Mouse (Mus musculus) effector memory CD4-positive, alpha-beta T cell, adult 7 months (primary cell): ENCODE results near the gene Tinf2. TPM values are rescaled to one million over a fixed set of nuclear protein-coding genes. Genes with fewer than 3 reads are reported as not detected.

Experiments
- polyA plus RNA-seq: library from polyadenylated mRNA; unstranded; fragments of 100-300 nt; shearing (Covaris generic); gene quantifications from one replicate; pipeline ENCODE4 v1.2.1, GENCODE M21; 2017

The Tinf2 gene
- polyA plus RNA-seq, result 189 TPM

GRCm38 (mm10) chr14:55681160-55682117 lies at the start of gene Tinf2:
Tinf2 (minus strand) TSS chr14:55681820.

DNA sequence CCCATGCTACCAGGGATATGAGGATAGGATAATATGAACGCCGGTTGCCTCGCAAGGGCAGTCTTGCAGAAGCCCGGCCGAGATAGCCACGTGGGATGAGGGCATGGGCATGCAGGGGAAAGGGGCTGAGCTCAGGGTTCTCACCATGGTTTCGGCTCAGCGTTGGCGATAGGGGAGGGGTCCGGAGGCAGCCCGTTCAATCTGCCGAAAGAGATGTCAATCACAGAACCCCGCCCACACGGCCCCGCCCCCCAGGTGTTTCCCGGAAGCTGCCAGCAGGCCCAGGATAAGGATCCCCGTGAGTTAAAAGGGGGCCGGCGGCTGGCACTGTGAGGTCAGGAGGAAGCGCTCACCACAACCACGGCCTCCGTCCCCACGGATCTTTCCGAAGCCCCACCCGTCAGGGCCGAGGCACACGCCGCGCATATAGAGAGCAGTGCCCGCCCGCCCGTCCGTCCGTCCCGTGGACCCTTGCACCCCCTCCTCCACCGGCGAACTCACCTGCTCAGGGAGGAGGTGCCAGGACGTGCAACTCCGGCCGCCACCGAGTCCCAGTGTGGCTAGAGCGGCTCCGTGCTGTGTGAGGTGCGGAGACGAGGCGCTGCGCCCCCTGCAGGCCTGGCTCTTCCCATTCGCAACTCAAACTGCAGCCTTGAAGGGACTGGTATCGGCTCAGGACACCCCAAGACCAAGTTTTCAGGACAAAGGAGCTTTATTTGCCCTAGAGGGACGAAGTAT lies 40.2 kb upstream of the Tinf2 start, which contains the start of gene Rabggta:
Gene Rabggta, minus strand, starts transcription at position 564 of the 738 bp plus-strand sequence.

GRCm38 (mm10) chr14:55713729-55714122 lies 32.1 kb upstream of the Tinf2 start, which contains the start of gene Tgm1:
Tgm1 (minus strand) TSS chr14:55713926.

DNA sequence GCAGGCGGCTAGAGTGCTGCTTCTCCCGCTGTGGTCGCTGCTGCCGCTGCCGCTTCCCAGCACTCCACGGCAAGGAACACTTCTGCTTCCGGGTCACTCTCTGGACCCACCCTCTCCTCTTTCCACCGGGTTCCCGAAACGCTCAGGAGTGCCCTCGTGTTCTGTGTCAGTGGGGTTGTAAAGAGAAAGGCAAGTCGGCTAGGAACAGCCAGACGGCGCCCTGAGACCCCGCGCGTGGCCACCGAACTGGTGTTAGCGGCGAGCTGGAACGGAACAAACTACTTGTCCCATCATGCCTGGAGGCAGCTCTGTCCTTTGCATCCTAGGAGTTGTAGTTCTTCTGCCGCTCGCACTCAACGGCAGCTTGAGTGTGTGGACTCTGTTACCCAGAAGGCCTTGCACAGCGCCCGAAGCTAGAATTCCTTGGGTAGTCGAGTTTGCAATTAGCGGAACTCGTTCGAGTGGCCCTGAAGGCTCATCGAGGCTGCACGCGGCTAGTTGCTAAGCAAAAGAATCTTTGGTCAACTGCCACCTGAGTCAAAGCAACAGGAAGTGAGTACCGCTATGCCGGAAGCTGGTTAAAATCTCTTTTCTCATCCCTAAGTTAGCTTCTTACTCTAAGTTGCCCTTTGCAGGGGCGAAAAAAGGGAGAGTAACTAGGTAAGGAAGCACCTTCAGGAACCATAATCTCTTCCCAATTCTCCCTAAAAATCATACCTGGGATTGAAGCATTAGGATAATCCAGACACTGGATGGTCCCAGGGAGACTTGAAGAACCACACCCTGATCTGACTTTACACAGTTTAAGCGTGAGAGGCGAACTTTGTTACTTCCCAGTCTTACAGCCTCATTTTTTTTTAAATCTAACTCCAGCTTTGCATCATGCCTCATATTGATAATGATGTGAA lies 9.5 kb downstream of the Tinf2 start, which contains the start of the genes Gmpr2 and Nedd8:
Gene Gmpr2, plus strand, starts transcription at position 109 of the 908 bp plus-strand sequence.
Gene Nedd8, minus strand, starts transcription at position 292 of the 908 bp plus-strand sequence.

DNA sequence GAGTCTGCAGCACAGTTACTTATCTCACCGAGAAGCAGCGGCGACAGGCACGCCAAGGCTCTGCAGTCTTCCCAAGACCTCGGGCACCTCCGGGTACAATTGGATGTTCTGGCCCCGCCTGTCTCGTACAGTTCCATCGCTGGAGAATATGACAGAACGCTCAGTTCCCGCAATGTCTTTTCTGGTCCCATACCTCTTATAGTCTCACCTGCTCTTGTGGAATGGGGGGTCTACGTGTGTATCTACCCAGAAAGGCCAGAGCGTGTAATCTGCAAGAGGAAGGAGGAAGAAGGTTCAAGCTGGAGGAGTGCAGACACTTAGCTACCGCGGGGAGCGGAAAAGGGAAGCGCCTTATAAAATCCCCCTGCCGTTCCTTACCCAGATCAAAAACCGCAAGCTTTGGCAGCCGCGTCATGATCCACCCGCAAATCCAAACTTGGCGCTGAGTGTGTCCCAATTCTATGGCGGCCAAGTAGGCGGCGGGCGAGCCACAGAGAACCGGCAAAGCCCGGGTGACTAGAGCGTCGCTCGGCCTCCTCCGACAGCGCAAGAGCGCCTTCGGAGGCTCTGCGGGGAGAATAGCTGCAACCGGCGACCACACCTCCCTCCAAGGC lies 21.6 kb downstream of the Tinf2 start, which contains the start of gene Mdp1:
Gene Mdp1, minus strand, starts transcription at position 549 of the 614 bp plus-strand sequence.

DNA sequence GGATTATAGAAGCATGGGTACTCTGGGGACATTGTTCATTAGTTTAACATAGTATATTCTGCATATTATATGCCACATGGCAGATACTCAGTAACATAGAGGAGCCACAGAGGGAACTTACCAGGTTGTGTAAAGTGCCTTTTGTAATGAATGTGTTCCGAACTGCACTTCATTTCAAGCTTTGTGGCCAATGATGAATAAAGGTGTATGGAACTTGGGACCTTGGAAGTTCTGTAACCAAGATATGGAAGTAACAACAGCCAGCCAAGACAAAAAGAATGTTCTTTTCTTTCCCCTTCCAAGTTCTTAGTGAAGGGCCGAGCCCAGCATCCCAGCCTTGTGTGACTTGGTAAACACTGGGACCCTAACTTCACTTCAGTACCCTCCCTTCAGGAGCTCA lies 31.7 kb downstream of the Tinf2 start, which contains the start of gene Tssk4:
Gene Tssk4, plus strand, starts transcription at position 301 of the 400 bp plus-strand sequence.

GRCm38 (mm10) chr14:55643060-55643907 lies 38.3 kb downstream of the Tinf2 start, which contains the start of gene Tm9sf1:
Tm9sf1 (minus strand) TSS chr14:55643806.

GRCm38 (mm10) chr14:55637795-55638194 lies 43.8 kb downstream of the Tinf2 start, which contains the start of gene Gm49378:
Gm49378 (minus strand) TSS chr14:55637895.

GRCm38 (mm10) chr14:55635523-55636007 lies 46.1 kb downstream of the Tinf2 start, which contains the start of gene Ipo4:
Ipo4 (minus strand) TSS chr14:55635957.

Other genes starting within 250 kb of the Tinf2 start
- gene Dhrs4, start 203.1 kb downstream of the Tinf2 start, polyA plus RNA-seq, result 28.5 TPM
- gene Carmil3, start 191.2 kb downstream of the Tinf2 start, polyA plus RNA-seq, result not detected
- gene Cpne6, start 171.4 kb downstream of the Tinf2 start, polyA plus RNA-seq, result 0.40 TPM
- gene Nrl, start 156.8 kb downstream of the Tinf2 start, polyA plus RNA-seq, result 0.23 TPM
- 7.2 TPM for gene Pck2, start 141.6 kb downstream of the Tinf2 start, polyA plus RNA-seq
- 110 TPM for gene Dcaf11, start 121.8 kb downstream of the Tinf2 start, polyA plus RNA-seq
- gene A730061H03Rik, start 121.4 kb downstream of the Tinf2 start, polyA plus RNA-seq, result 4.5 TPM
- gene Fitm1, start 106.2 kb downstream of the Tinf2 start, polyA plus RNA-seq, result not detected
- 748 TPM for gene Psme1, start 103.7 kb downstream of the Tinf2 start, polyA plus RNA-seq
- 15.3 TPM for gene Emc9, start 96.5 kb downstream of the Tinf2 start, polyA plus RNA-seq
- gene Psme2, start 90.7 kb downstream of the Tinf2 start, polyA plus RNA-seq, result 573 TPM
- 49.5 TPM for gene Rnf31, start 90.1 kb downstream of the Tinf2 start, polyA plus RNA-seq
- gene Irf9, start 78.2 kb downstream of the Tinf2 start, polyA plus RNA-seq, result 49.4 TPM
- 0.50 TPM for gene Rec8, start 63.8 kb downstream of the Tinf2 start, polyA plus RNA-seq
- 49.8 TPM for gene Ipo4, start 45.9 kb downstream of the Tinf2 start, polyA plus RNA-seq
- gene Gm49378, start 43.9 kb downstream of the Tinf2 start, polyA plus RNA-seq, result 2.1 TPM
- gene Tm9sf1, start 38.0 kb downstream of the Tinf2 start, polyA plus RNA-seq, result 74.7 TPM
- gene Tssk4, start 31.6 kb downstream of the Tinf2 start, polyA plus RNA-seq, result 0.51 TPM
- gene Mdp1, start 21.3 kb downstream of the Tinf2 start, polyA plus RNA-seq, result 44.7 TPM
- 33.1 TPM for gene Gmpr2, start 9.9 kb downstream of the Tinf2 start, polyA plus RNA-seq
- 239 TPM for gene Nedd8, start 9.7 kb downstream of the Tinf2 start, polyA plus RNA-seq
- not detected for gene Tgm1, start 32.1 kb upstream of the Tinf2 start, polyA plus RNA-seq
- 85.5 TPM for gene Rabggta, start 40.4 kb upstream of the Tinf2 start, polyA plus RNA-seq
- 23.0 TPM for gene Dhrs1, start 63.9 kb upstream of the Tinf2 start, polyA plus RNA-seq
- 49.5 TPM for gene Nop9, start 63.9 kb upstream of the Tinf2 start, polyA plus RNA-seq
- not detected for gene Cideb, start 76.6 kb upstream of the Tinf2 start, polyA plus RNA-seq
- gene Ltb4r2, start 79.6 kb upstream of the Tinf2 start, polyA plus RNA-seq, result 0.21 TPM
- not detected for gene Ltb4r1, start 84.1 kb upstream of the Tinf2 start, polyA plus RNA-seq
- gene Adcy4, start 102.3 kb upstream of the Tinf2 start, polyA plus RNA-seq, result not detected
- gene Ripk3, start 107.0 kb upstream of the Tinf2 start, polyA plus RNA-seq, result 74.2 TPM
- 0.37 TPM for gene Nfatc4, start 141.3 kb upstream of the Tinf2 start, polyA plus RNA-seq
- 0.21 TPM for gene Nynrin, start 172.2 kb upstream of the Tinf2 start, polyA plus RNA-seq
- 0.18 TPM for gene Cbln3, start 202.6 kb upstream of the Tinf2 start, polyA plus RNA-seq
- 104 TPM for gene Khnyn, start 203.1 kb upstream of the Tinf2 start, polyA plus RNA-seq
- gene Sdr39u1, start 218.5 kb upstream of the Tinf2 start, polyA plus RNA-seq, result 35.6 TPM